Mouse (Mus musculus) layer of hippocampus, adult 2 months (tissue): ENCODE measurements at regions not wholly inside any gene's neighbourhood (a gene's known extent, or its start where the extent isn't known, plus 50 kb on each side); places are given as distances from the start of the nearest gene placed in this dataset.
"Not testable (repeated sequence)": the region's sequence is repeated elsewhere in the genome, so short reads cannot be mapped to it uniquely, and the experiment has no call there.

Source experiments
- DNase-seq, 2 experiments: peaks; one replicate each; pipeline ENCODE4 v3.0.0; 2022; ENCODE audit warnings: low spot score in 2 of 2
- H3K27ac ChIP-seq: fragments of 200-600 bp; 2 replicates; pipeline ENCODE4 v1.8.1; 2022
- H3K4me3 ChIP-seq: fragments of 200-600 bp; 2 replicates; pipeline ENCODE4 v1.8.1; 2022; ENCODE audit warnings: mild to moderate bottlenecking
- CTCF ChIP-seq: fragments of 200-600 bp; conservative IDR thresholded peaks from 2 replicates; pipeline ENCODE4 v1.8.1; 2022; ENCODE audit warnings: antibody characterized with exemption, mild to moderate bottlenecking, moderate library complexity

DNA sequence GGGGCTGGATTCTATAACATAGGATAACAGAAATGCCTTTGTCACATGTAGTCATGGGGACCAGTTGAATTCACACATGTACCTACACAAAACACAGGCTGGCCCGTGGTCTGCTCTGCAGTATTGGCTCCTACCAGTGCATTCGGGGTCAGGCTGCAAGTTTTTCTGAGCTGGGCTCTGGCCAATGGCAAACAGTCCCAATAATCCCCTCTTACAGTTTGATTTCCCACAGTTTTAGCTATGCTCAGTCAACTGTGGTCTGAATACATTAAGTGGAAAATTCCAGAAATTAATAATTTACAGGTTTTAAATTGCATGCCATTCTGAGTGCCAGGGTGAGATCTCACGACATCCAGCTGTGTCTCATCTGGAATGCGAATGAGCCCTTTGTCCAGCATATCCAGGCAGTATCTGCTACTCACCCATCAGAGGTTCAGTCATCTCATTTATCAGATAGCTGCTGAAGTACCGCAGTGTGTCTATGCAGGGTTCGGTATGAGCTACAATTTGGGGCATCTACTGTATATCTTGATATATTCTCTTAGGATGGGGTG is 124.0 kb upstream of the Rgma start:
- no peak for TF ChIP-seq CTCF
- H3K4me3 ChIP-seq: no peak overlapping the region
- no peak overlapping the region for H3K27ac ChIP-seq
- no peak for DNase-seq

DNA sequence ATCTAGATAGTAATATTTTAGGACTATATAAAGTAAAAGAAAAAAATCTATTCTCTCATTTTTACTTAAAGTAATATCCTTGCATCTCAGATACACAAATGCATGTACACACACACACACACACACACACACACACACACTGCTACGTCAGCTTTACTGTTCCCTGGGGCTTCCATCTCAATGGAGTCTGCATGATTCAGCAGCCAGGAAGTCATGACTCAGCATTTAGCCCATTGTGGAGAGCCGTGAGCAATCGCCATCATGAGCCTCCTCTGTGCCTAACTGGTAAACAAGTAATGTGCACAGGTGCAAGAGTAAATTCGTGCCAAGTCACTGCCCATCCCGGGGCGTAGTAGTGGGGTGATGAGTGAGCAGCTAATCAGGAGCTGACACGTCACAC is 120.3 kb upstream of the Rgma start:
- H3K4me3 ChIP-seq, DNase-seq, H3K27ac ChIP-seq: not testable (repeated sequence)

DNA sequence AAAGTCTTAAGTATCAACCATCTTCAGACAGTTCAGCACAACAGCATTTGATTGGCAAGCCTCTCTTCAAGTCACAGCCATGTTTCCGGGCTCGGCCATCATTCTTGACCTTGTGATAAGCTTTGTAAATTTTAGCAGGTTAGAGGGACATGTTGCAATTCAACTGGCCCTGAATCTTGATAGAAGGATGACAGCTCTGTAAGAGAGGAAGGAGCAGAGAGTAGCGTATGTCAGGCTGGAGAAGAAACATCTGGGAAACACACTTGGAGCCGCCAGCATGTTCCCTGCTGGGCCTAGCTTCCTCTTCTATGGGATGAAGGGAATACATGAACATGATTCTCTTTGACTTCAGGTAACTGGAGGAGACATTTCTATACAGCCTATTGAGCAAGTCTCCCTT is 115.2 kb upstream of the Rgma start:
- no peak overlapping the region for H3K4me3 ChIP-seq
- H3K27ac ChIP-seq: no peak overlapping the region
- TF ChIP-seq CTCF: no peak
- no peak for DNase-seq

DNA sequence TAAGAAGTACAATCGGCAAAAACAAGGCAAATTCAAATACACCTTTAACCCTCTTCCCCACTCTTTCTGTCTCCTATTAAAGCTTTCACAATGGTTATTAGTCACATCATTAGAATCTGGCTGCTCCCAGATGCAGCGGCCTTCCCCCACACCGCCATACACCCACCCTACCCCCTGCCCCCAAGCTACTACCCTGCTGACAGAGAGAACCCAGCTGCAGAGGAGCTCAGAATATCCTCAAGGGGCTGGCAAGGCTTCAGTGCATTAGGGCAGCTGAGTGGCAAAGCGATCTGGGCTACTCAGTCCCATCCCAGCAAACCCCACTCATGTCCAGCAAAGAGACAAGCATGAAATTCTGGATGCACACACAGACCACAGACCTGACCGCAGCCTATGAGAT is 113.6 kb upstream of the Rgma start:
- no peak for DNase-seq

DNA sequence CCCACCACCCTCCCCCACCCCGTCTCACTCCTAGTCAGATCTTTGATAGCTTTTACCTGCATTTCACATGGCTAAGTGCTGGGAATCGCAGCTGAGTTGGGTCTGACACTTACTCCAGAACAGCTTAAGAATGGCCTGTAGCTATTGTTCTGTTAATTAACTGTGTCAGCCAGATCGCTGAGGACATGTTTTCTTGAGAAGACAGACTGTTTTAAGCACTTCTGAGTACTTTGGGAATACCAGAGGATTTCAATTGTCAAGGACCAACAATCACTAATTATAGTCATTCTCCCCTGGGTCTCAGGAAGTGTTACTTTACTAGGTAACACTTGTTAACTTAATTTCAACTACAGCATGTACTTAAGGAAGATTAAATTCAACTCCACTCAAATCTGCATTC is 112.8 kb upstream of the Rgma start:
- Histone ChIP-seq H3K4me3 (no peak overlapping the region), H3K27ac (no peak overlapping the region)
- TF ChIP-seq CTCF: no peak
- DNase-seq: no peak

More for the DNA sequence above, 113.6 kb upstream of the Rgma start:
- H3K4me3 ChIP-seq: no peak overlapping the region
- TF ChIP-seq CTCF: no peak
- H3K27ac ChIP-seq: no peak overlapping the region

DNA sequence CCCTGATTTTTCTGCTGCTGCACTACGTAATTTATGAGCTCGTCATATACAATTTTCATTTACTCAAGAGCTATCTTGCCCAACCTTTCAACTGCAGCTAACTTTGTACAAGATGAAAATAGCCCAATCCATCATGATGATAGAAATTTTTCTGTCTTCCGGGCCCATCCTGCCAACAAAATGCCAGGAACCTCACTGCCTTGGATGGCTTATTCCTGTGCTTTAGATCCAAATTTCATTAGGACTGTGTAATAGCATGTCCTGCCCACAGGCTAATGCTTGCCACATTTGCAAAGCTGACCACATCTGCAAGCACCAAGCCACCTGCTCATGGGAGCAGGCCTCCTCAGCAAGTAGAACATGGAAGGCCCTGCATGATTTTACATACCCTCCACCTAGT is 105.7 kb upstream of the Rgma start:
- no peak overlapping the region for H3K27ac ChIP-seq
- no peak for TF ChIP-seq CTCF
- DNase-seq: no peak
- no peak overlapping the region for H3K4me3 ChIP-seq

DNA sequence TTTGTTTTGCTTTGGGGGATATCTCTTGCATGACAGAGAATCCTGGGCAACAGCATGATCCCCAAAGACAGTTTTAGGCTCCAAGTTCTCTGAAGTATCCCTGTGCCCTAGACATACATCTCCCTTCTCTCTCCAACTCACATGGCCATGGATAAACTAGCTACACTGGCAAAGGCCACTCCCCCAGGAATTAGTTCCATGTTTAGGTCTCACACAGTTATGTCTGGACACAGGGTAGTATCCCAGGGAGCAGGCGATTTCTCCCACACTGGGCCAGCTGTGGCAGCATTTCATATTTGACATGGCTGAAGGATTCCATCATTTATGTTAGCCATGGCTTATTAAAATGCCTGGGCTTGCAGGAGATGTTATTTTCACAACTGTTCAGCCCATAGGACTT is 102.5 kb upstream of the Rgma start:
- no peak for DNase-seq
- Histone ChIP-seq H3K27ac (no peak overlapping the region), H3K4me3 (no peak overlapping the region)
- no peak for TF ChIP-seq CTCF

DNA sequence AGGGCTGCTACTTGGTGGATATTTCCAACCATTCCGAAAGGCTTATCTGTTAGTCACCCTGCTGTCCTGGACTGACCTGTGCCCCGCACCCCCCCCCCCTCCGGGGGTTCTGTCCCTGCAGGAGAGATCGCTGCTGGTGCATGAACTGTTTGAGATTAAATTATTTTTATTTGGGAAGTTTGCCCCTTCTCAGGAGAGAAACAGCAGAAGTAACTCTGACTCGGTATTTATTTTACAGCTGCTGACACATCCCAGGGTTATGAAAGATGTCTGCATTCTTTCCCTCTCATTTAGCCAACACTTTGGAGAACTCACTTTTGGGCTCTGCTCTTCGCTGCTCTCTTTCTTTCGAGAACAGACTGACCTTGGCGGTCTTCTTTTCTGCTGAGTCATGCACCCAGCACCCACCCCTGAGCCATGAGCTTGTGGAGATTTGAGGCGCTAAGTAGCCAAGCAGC is 99.5 kb upstream of the Rgma start:
- TF ChIP-seq CTCF: no peak

DNA sequence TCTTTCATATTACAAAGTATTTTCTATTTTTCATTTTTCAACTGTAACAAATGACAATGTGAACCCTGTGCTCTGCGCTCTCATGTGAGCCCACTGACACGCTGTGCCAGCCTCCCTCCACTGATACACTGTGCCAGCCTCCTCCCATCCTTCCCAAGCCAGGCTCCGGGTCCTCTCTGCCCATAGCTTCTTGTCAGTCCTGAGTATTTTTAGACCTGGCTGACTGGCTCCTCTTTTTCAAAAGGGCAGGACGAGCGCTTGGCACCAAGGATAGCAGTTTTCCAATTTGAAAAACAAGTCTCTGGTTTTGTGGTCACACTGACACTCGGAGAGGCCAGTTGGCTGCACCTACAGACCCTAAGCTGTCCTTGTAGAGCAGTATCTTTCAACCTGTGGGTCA is 96.7 kb upstream of the Rgma start:
- Histone ChIP-seq H3K4me3 (no peak overlapping the region), H3K27ac (no peak overlapping the region)
- TF ChIP-seq CTCF: no peak
- DNase-seq: no peak

More for the DNA sequence above, 99.5 kb upstream of the Rgma start:
- Histone ChIP-seq H3K4me3 (no peak overlapping the region), H3K27ac (no peak overlapping the region)
- DNase-seq: no peak

DNA sequence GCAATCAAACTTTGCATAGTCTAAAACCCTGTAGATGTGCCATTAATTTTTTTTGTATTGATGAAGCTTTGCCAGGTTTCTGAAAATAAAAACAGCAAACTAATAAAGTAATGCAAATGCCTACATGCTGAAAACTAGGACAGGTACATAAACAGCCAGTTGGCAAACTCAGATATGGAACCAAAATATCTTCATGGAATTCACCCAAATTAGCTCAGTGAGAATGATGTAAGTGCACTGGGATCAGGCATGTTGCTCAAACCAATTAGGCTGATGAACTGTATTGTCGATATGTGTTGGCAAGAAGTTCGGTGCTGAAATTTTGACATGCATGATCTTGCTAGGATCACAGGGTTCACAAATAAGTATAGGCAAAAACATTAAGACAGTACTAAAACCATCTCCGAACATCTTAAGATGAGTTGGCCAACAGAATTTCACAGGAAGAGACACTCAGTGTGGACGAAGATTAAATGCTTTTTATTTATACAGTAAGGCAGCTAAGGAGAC is 95.3 kb upstream of the Rgma start:
- Histone ChIP-seq H3K27ac (no peak overlapping the region), H3K4me3 (no peak overlapping the region)
- no peak for TF ChIP-seq CTCF
- no peak for DNase-seq

DNA sequence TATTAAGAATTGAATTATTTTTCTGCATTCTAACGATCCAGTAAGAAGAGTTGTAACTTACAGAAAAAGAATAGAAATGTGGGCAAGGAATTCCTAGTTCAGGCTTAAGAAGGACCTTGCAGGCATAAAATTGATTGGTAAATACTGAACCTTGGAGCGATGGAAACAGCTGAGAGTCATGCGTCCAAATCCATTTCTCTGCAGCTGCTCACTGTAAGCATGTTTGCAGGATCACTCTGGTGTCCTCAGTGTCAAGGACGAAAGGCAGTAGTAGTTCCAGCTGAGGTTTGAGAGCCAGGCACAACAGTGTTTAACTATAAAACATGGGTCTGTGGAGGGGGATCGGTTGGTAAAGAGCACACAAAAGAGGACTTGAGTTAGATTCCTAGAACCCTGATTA is 89.1 kb upstream of the Rgma start:
- DNase-seq: no peak
- Histone ChIP-seq H3K27ac (no peak overlapping the region), H3K4me3 (no peak overlapping the region)
- TF ChIP-seq CTCF: no peak

DNA sequence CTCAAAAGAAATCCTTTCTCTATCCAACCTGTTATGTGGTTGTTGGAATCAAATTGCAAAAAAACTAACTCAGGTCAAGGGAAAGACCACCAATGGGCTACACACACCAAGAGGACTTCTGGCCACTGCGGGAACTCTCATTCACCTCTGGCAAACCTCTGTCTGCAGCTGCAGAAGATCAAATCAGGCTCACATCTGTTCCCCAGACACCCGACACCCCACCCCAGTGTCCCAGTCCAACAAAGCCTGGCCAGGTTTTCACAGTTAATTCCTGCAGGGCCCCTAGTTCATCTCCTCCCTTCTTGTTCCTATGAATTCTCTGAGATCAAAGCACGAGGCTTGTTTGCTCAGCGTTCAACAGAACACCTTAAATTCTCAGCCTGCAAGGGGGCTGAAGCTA is 82.0 kb upstream of the Rgma start:
- Histone ChIP-seq H3K4me3 (no peak overlapping the region), H3K27ac (no peak overlapping the region)
- no peak for TF ChIP-seq CTCF
- DNase-seq: no peak

DNA sequence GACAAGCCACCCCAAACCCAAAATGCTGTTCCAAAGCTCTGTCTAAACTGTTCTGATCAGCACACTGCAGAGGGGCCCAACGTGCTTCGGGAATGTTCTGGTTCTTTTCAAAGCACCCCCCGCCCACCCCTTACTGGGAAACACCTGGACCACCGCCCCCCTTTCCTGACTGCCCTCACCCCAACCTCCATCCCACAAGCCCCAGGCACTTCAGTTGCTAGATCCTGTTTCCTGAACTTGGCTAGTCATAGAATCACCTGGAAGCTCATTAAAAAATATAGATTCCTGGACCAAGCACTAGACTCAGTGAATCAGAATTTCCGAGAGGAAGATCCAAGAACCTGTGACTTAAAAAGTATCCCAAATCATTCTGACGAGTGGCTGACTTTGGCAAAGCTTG is 80.9 kb upstream of the Rgma start:
- no peak for TF ChIP-seq CTCF
- H3K27ac ChIP-seq: no peak overlapping the region
- H3K4me3 ChIP-seq: no peak overlapping the region
- no peak for DNase-seq

DNA sequence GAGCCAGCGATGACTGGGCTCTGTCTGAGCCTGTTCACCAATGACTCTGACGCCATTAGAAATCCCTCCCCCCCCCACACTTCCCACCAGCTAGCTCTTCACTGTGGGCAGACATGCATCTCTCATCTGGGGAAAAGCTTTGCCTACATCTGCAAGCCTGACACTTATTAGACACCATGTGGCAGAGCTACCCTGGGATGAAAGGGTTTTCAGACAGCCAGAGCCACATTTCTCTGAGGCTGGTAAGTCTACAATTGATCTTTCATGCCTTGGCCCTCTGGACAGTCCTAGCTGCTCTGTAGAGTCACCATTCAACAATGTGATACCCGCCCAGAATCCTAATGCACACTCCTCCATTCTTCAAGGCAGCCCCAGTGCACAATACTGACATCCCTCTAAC is 72.8 kb upstream of the Rgma start:
- peak in 1 of 2 experiments; percentile 10 for DNase-seq
- TF ChIP-seq CTCF: no peak
- Histone ChIP-seq H3K4me3 (no peak overlapping the region), H3K27ac (no peak overlapping the region)

DNA sequence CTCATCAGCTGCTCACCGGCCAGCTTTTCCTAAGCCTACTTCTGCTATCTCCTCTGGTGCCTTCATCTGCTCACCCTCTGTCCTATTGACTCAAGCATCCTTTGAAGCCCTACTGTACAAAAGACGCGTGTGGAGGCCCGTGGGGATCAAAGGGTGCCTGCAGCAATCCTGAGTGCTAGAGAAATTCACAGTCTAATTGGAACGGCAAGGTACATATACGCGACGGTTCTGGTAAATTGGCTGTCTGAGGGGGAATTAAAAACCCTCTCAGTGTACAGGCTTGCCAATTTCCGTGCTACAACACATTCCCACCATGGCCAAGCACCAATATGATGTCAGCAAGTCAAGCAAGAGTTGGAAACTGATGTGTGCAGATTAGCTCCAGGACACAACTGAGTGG is 71.5 kb upstream of the Rgma start:
- DNase-seq: no peak
- Histone ChIP-seq H3K27ac (no peak overlapping the region), H3K4me3 (no peak overlapping the region)
- no peak for TF ChIP-seq CTCF
